Mouse (Mus musculus) Muller cell, postnatal 12 days (primary cell): ENCODE results near the gene Mok.
A peak's percentile ranks its signal among the peaks of the same experiment; 100 is the strongest.

Experiments
- DNase-seq: peaks from one replicate; pipeline ENCODE4 v3.0.0-alpha.2; 2015; ENCODE audit errors: inconsistent ontology term

Gene Mok

DNA sequence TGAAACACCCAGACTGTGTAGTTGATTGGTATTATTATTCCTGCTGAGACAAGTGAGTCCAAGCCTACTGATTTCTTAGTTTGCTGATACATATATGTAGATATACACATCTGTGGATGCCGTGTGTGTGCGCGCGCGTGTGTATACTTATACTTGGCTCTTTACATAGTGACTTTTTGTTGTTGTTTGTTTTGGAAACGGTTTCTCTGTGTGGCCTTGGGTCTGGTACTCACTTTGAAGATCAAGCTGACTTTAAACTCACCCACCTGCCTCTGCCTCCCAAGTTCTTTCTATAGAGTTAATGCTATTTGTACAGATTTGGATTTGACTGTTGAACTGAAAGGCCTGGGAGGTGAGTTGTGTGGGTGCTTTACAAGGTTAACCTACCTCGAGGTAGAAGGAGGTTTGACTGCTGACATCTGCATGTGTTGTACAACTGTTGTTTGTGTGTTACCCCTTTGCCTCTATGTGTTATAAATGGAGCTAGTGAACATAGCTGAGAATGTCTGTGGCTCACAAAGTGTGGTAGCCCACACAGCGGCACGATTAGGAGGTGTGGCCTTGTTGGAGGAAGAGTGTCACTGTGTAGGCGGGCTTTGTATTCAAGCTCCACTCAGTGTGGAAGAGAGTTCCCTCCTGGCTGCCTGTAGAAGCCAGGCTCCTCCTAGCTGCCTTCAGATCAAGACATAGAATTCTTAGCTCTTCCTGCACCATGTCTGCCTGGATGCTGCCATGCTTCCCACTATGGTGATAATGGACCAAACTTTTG, 70.1 kb downstream of the Mok start:
- DNase-seq, result no peak

DNA sequence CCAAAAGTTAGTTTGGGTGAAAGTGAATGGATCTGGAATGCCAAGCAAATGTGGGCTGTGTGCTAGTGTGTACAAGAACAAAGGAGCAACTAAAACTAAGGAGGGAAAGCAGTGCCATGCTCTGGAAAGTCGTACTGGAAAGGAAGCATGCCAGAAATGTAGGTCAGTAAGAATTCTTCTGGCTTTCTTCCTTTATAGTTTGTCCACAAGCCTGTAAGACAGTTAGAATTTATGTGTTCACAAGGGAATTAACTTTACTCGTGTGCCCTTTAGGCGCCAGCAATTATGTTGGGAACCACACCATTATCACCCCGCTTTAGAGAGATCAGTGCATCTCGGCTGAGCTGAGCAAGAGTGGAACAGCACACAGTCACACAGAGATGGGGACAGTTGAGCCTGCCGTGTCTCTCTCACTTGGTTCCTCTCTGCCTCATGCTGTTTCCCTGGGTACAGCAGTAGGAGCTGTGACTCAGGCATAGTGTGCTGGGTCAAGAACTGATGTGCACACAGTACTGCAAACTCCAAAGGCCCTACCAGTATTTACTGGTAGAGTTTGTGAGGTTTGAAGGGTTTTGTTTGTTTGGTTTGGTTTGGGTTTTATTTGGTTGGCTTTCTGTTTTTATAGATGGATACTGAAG, 71.0 kb downstream of the Mok start:
- peak; percentile 73 for DNase-seq

DNA sequence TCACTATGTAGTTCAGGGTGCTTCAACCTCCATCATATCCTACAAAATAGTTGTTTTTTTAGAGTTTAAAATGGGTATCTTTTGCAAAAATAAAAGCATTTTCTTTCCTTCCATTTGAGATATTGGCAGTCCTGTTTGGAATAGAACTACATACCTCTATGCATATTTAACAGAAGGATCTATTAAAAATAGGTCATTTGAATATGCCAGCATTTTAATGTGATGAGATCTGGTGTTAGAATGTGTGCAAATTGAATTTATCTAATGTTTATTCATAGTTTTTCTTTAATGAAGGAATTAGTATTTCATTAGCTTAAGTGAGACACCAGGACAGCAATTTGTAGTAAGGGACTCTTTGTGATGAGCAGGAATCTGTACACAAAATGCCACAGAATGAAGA, 72.2 kb downstream of the Mok start:
- DNase-seq, result no peak

DNA sequence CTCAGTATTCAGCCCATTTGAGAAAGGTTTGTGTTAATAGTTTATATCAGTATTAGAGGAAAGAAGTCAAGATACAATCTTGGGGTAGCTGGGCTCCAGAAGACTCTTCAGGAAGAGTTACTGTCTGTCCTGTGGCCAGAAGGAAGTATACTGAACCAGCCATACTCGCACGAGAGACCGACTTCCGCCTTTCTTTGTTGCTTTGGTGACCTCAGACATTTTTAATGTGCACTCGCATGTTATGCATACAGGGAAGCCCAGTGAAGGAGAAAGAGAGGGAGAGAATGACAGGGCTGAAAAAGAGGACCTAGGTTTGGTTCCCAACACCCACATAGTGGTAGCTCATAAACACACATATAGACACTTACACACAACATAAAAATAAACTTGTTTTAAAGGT, 76.2 kb downstream of the Mok start:
- no peak for DNase-seq

DNA sequence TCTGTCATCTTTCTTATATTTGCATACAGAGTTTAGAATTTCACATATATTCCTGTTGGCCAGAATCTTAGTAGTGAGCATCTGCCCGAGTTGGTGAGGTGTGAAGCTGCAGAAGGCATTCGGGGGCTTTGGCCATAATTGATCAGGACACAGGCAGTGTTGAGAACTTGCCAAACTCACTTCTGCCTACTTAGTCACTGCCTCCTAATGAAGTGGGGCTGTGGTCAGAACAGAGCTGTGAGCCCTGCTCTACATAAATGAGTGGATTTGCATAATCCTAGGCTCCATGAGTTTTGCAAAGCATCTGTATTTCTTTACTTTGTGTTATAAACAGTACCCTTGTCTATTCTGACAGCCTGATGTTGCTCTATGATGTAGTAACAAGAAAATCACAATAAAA, 78.4 kb downstream of the Mok start:
- DNase-seq, result peak; percentile 63

DNA sequence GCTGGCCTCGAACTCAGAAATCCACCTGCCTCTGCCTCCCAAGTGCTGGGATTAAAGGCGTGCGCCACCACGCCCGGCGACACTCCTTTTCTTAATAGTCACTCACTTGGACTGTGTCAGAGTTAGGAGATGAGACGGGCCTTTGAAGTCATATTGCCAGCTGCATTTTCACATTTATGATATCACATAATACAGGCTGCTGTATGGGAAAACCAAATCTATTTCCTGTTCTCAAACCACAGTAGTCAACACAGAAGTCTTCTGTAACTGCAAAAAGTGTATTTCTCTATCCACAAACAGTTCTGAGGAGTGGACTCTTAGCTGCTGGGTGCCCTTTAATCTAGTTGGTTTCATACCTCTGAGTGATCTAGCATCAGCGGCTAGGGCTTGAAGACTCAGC, 81.8 kb downstream of the Mok start:
- no peak for DNase-seq
